21 mouse cellular contexts compared by ENCODE assay signal in the genomic region with DNA sequence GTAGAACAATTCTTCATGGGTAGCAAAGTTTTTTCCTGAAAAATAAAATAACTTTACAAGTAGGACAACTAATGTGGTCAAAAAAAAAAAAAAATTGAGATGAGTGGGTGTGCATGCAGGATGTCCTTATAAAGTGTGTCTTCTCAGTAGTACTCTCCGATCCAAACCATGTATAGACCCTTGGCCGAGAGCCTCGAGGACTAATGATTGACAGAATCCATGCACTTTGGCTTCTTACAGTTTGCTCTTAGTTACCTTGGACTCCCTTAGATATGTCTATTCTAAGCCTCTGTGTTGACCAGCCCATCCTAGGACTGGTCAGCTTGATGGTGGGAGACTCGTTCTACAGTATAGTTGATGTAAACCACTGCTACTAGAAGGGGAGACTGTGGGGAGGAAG.
"Had no signal": no experiment of that assay in that cellular context is flagged by ENCODE, and none has a peak within 500 bp of the region (broad histone marks: within the 10 kb centered on the region; RNA-seq: fewer than 3 reads in every experiment).

No protein-coding gene starts in this region.

- ATAC-seq: intestine, postnatal 0 days; midbrain, embryonic 15.5 days had no signal

- H3K4me1 ChIP-seq: limb, embryonic 12.5 days; limb, embryonic 15.5 days; liver, embryonic 13.5 days; midbrain, embryonic 12.5 days; midbrain, embryonic 15.5 days; neural tube, embryonic 12.5 days; neural tube, embryonic 15.5 days had no signal

- H3K27ac ChIP-seq: layer of hippocampus, adult 2 months; limb, embryonic 12.5 days; limb, embryonic 15.5 days; liver, embryonic 13.5 days; midbrain, embryonic 12.5 days; midbrain, embryonic 15.5 days; neural tube, embryonic 12.5 days; neural tube, embryonic 15.5 days; stomach, postnatal 0 days had no signal

- H3K9me3 ChIP-seq: limb, embryonic 15.5 days; liver, embryonic 13.5 days; midbrain, embryonic 12.5 days had no signal

- H3K4me3 ChIP-seq: layer of hippocampus, adult 2 months; limb, embryonic 12.5 days; limb, embryonic 15.5 days; liver, embryonic 13.5 days; midbrain, embryonic 12.5 days; midbrain, embryonic 15.5 days; neural tube, embryonic 12.5 days; neural tube, embryonic 15.5 days had no signal

- H3K4me2 ChIP-seq: limb, embryonic 12.5 days; limb, embryonic 15.5 days; liver, embryonic 13.5 days; midbrain, embryonic 12.5 days; midbrain, embryonic 15.5 days; neural tube, embryonic 12.5 days; neural tube, embryonic 15.5 days had no signal

- DNase-seq: layer of hippocampus, adult 9-11 months; left cerebral cortex, postnatal 4 days; liver, embryonic 13.5 days; lung, adult 2 months; lung, postnatal 14 days; lung, postnatal 4 days; right cerebral cortex, adult 18-20 months; right cerebral cortex, postnatal 14 days; right cerebral cortex, postnatal 4 days; thymus, adult 2 months; thymus, postnatal 14 days; thymus, postnatal 4 days had no signal

- H3K27me3 ChIP-seq: limb, embryonic 12.5 days; limb, embryonic 15.5 days; liver, embryonic 13.5 days; midbrain, embryonic 12.5 days; midbrain, embryonic 15.5 days; neural tube, embryonic 12.5 days; neural tube, embryonic 15.5 days had no signal

- H3K9ac ChIP-seq: limb, embryonic 12.5 days; limb, embryonic 15.5 days; liver, embryonic 13.5 days; midbrain, embryonic 12.5 days; midbrain, embryonic 15.5 days; neural tube, embryonic 12.5 days; neural tube, embryonic 15.5 days had no signal
